Mouse (Mus musculus): ENCODE data around the gene Macrod2. TPM values are rescaled to one million over a fixed set of nuclear protein-coding genes. Genes with fewer than 3 reads are reported as not detected.
A peak's percentile ranks its signal among the peaks of the same experiment; 100 is the strongest.

Gene Macrod2
- polyA plus RNA-seq, 1 experiment from 2014 or later: 34.8 TPM

DNA sequence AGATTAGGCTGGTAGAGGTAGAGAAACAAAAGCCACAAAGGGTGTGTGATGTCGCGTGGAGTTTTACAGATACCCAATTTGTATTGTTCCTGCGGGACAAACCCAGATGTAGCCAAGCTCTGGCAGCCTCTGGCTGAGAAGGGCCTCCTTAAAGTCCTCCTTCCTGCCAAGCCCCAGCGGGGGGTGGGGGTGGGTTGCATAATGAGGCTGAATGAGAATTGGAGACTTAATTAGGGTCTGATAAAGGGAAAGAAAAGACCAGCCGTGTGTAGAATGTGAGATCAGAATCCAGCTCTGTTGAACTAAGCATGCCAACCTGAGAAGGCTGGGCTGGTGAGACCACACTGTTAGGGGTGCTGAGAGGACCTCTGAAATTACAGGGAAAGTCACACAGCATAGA is 1967.8 kb downstream of the Macrod2 start:
- Histone ChIP-seq H3K27me3 (no peaks in the 10 kb centered on the region), H3K9ac (no peak overlapping the region)
- 11% methylated on average over 5 of the region's 5 CpGs for WGBS

DNA sequence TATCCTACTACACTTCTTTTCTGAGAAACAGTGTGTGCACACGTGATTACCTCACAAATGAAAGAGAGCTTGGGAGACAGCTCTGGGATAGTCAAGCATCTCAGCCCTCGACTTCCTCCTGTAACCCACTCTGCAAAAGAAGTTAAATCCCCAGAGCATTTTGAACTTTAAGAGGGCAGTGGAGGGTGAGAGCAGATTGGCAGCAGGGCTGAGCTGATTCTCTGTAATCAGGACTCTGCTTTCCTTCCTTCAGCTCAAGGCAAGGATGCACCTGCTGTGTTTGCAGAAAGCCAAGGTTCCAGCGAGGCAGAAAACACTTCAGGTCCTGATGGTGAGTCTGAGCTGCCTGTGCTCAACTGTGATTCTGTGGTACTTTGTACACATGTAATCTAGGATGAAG is 1978.9 kb downstream of the Macrod2 start:
- Histone ChIP-seq H3K36me3 (no peaks in the 10 kb centered on the region), H3K4me2 (no peak overlapping the region), H3K4me1 (no peaks in the 10 kb centered on the region), H3K9ac (no peak overlapping the region), H3K4me3 (replicated peaks) (no peak overlapping the region), H3K27ac (no peak overlapping the region), H3K9me3 (replicated peaks) (no peaks in the 10 kb centered on the region), H3K27me3 (no peaks in the 10 kb centered on the region)
- ATAC-seq (replicated peaks; ENCODE audit: low FRiP score): no peak
- WGBS: 31% methylated on average over 3 of the region's 3 CpGs

More for the DNA sequence above, 1967.8 kb downstream of the Macrod2 start:
- H3K4me2 ChIP-seq: no peak overlapping the region
- H3K4me1 ChIP-seq: 0 out of 2 replicates have a peak, but pooled peaks cover 3% of the 10 kb centered on the region
- no peak overlapping the region for H3K27ac ChIP-seq
- no peak overlapping the region for H3K4me3 ChIP-seq (replicated peaks)
- H3K9me3 ChIP-seq (replicated peaks): no peaks in the 10 kb centered on the region
- H3K36me3 ChIP-seq: no peaks in the 10 kb centered on the region
- no peak for ATAC-seq (replicated peaks; ENCODE audit: low FRiP score)

- Histone ChIP-seq H3K27ac (no peak overlapping the region), H3K27me3 (no peaks in the 10 kb centered on the region), H3K4me2 (no peak overlapping the region), H3K36me3 (no peaks in the 10 kb centered on the region), H3K4me3 (replicated peaks) (no peak overlapping the region), H3K9me3 (replicated peaks) (no peaks in the 10 kb centered on the region), H3K9ac (no peak overlapping the region), H3K4me1 (no peaks in the 10 kb centered on the region)
- no peak for ATAC-seq (replicated peaks; ENCODE audit: low FRiP score)
- WGBS: 82% methylated on average over 2 of the region's 2 CpGs
These were observed 1985.5 kb downstream of the Macrod2 start for GRCm38 (mm10) chr2:142380563-142380962.

- Histone ChIP-seq H3K9ac (no peak overlapping the region), H3K27ac (no peak overlapping the region), H3K27me3 (no peaks in the 10 kb centered on the region), H3K4me3 (replicated peaks) (no peak overlapping the region), H3K9me3 (replicated peaks) (no peaks in the 10 kb centered on the region), H3K4me2 (no peak overlapping the region), H3K4me1 (no peaks in the 10 kb centered on the region), H3K36me3 (no peaks in the 10 kb centered on the region)
- whole genome bisulfite sequencing: 91% methylated on average over 2 of the region's 2 CpGs
- no peak for ATAC-seq (replicated peaks; ENCODE audit: low FRiP score)
These were observed 1986.0 kb downstream of the Macrod2 start for GRCm38 (mm10) chr2:142381081-142381579.

DNA sequence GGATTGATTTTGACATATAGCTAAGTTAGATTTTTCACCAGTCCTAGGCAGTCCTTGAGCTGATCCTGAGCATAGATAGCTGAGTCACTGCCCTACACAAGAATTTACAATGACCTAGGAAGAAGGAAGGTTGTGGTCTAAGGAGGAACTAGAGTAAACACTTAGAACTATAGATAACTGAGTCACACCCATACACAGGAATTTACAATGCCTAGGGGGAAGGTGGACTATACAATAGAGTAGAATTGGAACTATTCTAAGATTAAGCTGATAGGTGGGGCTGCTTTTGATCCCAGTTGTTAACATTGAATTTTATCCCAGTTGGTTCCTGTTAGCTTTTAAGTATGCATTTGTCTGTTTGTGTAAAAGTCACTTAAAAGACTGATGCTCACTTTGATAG is 1998.4 kb downstream of the Macrod2 start:
- no peak for ATAC-seq (replicated peaks; ENCODE audit: low FRiP score)
- Histone ChIP-seq H3K4me2 (no peak overlapping the region), H3K27me3 (no peaks in the 10 kb centered on the region), H3K4me3 (replicated peaks) (no peak overlapping the region), H3K27ac (no peak overlapping the region), H3K4me1 (no peaks in the 10 kb centered on the region), H3K36me3 (no peaks in the 10 kb centered on the region), H3K9ac (no peak overlapping the region), H3K9me3 (replicated peaks) (no peaks in the 10 kb centered on the region)

GRCm38 (mm10) chr2:142399490-142399889 is 2004.4 kb downstream of the Macrod2 start:
- no peak for ATAC-seq (replicated peaks; ENCODE audit: low FRiP score)
- Histone ChIP-seq H3K27ac (no peak overlapping the region), H3K27me3 (no peaks in the 10 kb centered on the region), H3K9ac (no peak overlapping the region), H3K4me3 (replicated peaks) (no peak overlapping the region), H3K4me2 (no peak overlapping the region), H3K9me3 (replicated peaks) (no peaks in the 10 kb centered on the region), H3K36me3 (no peaks in the 10 kb centered on the region), H3K4me1 (no peaks in the 10 kb centered on the region)
- 71% methylated on average over 1 of the region's 1 CpGs for WGBS

DNA sequence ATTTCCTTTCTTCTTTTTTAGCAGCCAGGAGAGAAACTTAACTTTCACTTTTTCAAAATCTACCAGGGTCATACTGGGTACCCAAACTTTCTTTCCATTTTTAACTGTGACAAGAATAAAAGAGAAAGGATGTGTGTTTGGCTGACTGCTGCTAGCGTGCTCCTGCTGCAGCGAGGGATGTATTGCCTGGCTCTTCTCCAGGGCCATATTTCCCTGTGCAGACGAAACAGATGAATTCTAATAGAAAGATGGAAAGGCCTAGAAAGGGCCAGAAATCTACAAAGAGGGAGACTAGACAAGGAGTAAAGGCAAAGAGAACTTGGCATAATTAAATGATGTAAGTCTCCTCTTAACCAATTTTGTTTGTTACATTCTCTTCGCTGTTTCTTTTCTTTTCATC is 2005.7 kb downstream of the Macrod2 start:
- no peak overlapping the region for H3K4me3 ChIP-seq (replicated peaks)
- WGBS: 75% methylated on average over 4 of the region's 4 CpGs
- ATAC-seq (replicated peaks; ENCODE audit: low FRiP score): no peak
- H3K4me2 ChIP-seq: no peak overlapping the region
- no peaks in the 10 kb centered on the region for H3K9me3 ChIP-seq (replicated peaks)
- H3K9ac ChIP-seq: no peak overlapping the region
- no peaks in the 10 kb centered on the region for H3K4me1 ChIP-seq
- no peak overlapping the region for H3K27ac ChIP-seq
- H3K27me3 ChIP-seq: no peaks in the 10 kb centered on the region
- H3K36me3 ChIP-seq: no peaks in the 10 kb centered on the region

- Histone ChIP-seq H3K4me3 (replicated peaks) (no peak overlapping the region), H3K36me3 (no peaks in the 10 kb centered on the region), H3K4me2 (no peak overlapping the region), H3K9me3 (replicated peaks) (no peaks in the 10 kb centered on the region), H3K4me1 (no peaks in the 10 kb centered on the region), H3K9ac (no peak overlapping the region), H3K27ac (no peak overlapping the region), H3K27me3 (no peaks in the 10 kb centered on the region)
- ATAC-seq (replicated peaks; ENCODE audit: low FRiP score): no peak
- 89% methylated on average over 3 of the region's 3 CpGs for WGBS
These were observed 2006.2 kb downstream of the Macrod2 start for GRCm38 (mm10) chr2:142401359-142401758.

DNA sequence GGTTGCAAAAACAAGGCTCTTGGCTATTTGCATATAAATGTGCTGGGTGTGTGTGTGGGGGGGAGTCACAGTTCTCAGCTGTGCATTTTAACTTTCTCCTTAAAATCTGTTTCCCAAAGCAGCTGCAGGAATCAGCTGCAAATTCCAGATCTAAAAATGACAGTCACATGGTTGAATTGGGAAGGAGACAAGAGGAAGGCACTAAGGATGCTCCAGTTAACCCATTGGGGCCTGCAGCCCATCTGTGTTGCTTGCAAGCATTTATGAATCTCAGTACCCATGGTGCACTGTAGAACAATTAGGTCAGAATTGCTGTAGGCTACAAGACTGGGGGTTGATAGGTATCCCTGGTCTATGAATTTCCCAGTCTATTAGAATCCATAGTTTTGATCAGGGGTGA is 2008.3 kb downstream of the Macrod2 start:
- H3K36me3 ChIP-seq: no peaks in the 10 kb centered on the region
- no peak overlapping the region for H3K9ac ChIP-seq
- ATAC-seq (replicated peaks; ENCODE audit: low FRiP score): no peak
- no peaks in the 10 kb centered on the region for H3K9me3 ChIP-seq (replicated peaks)
- H3K4me1 ChIP-seq: no peaks in the 10 kb centered on the region
- H3K4me3 ChIP-seq (replicated peaks): no peak overlapping the region
- H3K27ac ChIP-seq: no peak overlapping the region
- no peaks in the 10 kb centered on the region for H3K27me3 ChIP-seq
- H3K4me2 ChIP-seq: no peak overlapping the region

DNA sequence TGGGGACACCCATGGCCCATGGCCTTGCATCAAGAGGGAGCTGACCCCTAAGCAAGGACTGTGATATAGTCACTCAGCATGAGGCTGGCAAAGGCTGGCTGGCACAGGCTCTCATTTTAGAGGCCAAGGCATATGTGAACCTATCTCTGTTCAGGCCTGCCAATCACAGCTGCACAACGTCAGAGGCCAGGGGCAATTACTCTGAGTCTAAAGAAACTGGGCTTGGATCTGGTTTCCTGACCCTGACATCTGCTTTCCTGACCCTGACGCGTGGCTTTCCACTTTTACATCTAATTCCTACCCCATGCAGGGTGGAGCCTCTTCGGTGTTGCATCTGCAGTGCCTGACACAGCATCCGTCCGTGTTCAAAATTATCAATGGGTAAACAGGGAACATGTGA is 2009.2 kb downstream of the Macrod2 start:
- no peaks in the 10 kb centered on the region for H3K27me3 ChIP-seq
- no peaks in the 10 kb centered on the region for H3K4me1 ChIP-seq
- H3K27ac ChIP-seq: no peak overlapping the region
- 0 out of 2 replicates have a peak, but pooled peaks have one; percentile 35 for ATAC-seq (replicated peaks; ENCODE audit: low FRiP score)
- no peak overlapping the region for H3K9ac ChIP-seq
- H3K4me3 ChIP-seq (replicated peaks): no peak overlapping the region
- H3K36me3 ChIP-seq: no peaks in the 10 kb centered on the region
- H3K9me3 ChIP-seq (replicated peaks): no peaks in the 10 kb centered on the region
- WGBS: 40% methylated on average over 6 of the region's 6 CpGs
- no peak overlapping the region for H3K4me2 ChIP-seq

GRCm38 (mm10) chr2:142407341-142407740 is 2012.2 kb downstream of the Macrod2 start:
- H3K9me3 ChIP-seq (replicated peaks): no peaks in the 10 kb centered on the region
- no peaks in the 10 kb centered on the region for H3K36me3 ChIP-seq
- no peaks in the 10 kb centered on the region for H3K27me3 ChIP-seq
- H3K4me3 ChIP-seq (replicated peaks): no peak overlapping the region
- no peaks in the 10 kb centered on the region for H3K4me1 ChIP-seq
- H3K27ac ChIP-seq: no peak overlapping the region
- H3K4me2 ChIP-seq: no peak overlapping the region
- ATAC-seq (replicated peaks; ENCODE audit: low FRiP score): no peak
- H3K9ac ChIP-seq: no peak overlapping the region

DNA sequence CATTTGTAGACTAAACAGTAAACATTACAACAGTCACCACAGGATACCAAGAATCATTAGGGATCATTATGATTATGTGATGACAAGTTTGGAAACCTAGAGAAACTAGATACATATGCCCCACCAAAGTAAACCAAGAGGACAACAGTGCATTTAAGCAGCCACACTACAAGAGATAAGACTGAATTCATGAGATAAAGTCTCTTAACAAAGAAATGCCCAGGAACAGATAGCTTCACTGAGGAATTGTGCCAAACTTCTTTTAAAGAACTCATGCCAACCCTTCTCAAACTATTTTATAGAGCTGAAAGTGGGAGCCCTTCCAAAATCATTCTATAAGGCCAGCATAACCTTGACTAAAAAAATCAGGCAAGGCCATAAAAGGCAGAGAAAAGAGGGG is 2015.0 kb downstream of the Macrod2 start:
- Histone ChIP-seq H3K4me3 (replicated peaks) (no peak overlapping the region), H3K4me1 (no peaks in the 10 kb centered on the region), H3K36me3 (no peaks in the 10 kb centered on the region), H3K9me3 (replicated peaks) (no peaks in the 10 kb centered on the region), H3K9ac (no peak overlapping the region), H3K4me2 (no peak overlapping the region), H3K27me3 (no peaks in the 10 kb centered on the region), H3K27ac (no peak overlapping the region)
- ATAC-seq (replicated peaks; ENCODE audit: low FRiP score): no peak

- ATAC-seq (replicated peaks; ENCODE audit: low FRiP score): no peak
- H3K9ac ChIP-seq: no peak overlapping the region
- WGBS: 74% methylated on average over 7 of the region's 7 CpGs
These were observed 2038.0 kb downstream of the Macrod2 start for GRCm38 (mm10) chr2:142433126-142433525.

More at GRCm38 (mm10) chr2:142433126-142433525, 2038.0 kb downstream of the Macrod2 start:
- Histone ChIP-seq H3K27ac (no peak overlapping the region), H3K9me3 (replicated peaks) (no peaks in the 10 kb centered on the region), H3K4me1 (no peaks in the 10 kb centered on the region), H3K36me3 (no peaks in the 10 kb centered on the region), H3K4me2 (no peak overlapping the region), H3K4me3 (replicated peaks) (no peak overlapping the region), H3K27me3 (no peaks in the 10 kb centered on the region)

Data from kidney, embryonic 15.5 days (tissue).